Mouse (Mus musculus) kidney, adult 2 months (tissue): ENCODE data around the gene Chd1.

Source experiments
- CTCF ChIP-seq: fragments of 200-500 bp; conservative IDR thresholded peaks from 2 replicates; pipeline ENCODE4 v1.5.1; 2011; ENCODE audit warnings: low read depth, mild to moderate bottlenecking, control low read depth, low read length, moderate library complexity, mixed read lengths; ENCODE audit not compliant: insufficient read depth, insufficient read length
- POLR2A ChIP-seq: fragments of 200-500 bp; IDR thresholded peaks from one replicate; pipeline ENCODE4 v1.6.1; 2011; ENCODE audit warnings: low read depth, low read length, control low read depth

- TF ChIP-seq POLR2A (no peak), CTCF (no peak)
Observed at GRCm38 (mm10) chr17:15742953-15743352, 38.2 kb downstream of the Chd1 start.
